Mouse (Mus musculus) WW6 (cell line): ENCODE measurements around the gene Sh3bp1.
A peak's percentile ranks its signal among the peaks of the same experiment; 100 is the strongest.
"Not testable (repeated sequence)": the region's sequence is repeated elsewhere in the genome, so short reads cannot be mapped to it uniquely, and the experiment has no call there.

Experiments used
- DNase-seq: peaks from one replicate; pipeline ENCODE4 v3.0.0-alpha.2; 2013; ENCODE audit warnings: low read depth, low spot score

The Sh3bp1 gene

DNA sequence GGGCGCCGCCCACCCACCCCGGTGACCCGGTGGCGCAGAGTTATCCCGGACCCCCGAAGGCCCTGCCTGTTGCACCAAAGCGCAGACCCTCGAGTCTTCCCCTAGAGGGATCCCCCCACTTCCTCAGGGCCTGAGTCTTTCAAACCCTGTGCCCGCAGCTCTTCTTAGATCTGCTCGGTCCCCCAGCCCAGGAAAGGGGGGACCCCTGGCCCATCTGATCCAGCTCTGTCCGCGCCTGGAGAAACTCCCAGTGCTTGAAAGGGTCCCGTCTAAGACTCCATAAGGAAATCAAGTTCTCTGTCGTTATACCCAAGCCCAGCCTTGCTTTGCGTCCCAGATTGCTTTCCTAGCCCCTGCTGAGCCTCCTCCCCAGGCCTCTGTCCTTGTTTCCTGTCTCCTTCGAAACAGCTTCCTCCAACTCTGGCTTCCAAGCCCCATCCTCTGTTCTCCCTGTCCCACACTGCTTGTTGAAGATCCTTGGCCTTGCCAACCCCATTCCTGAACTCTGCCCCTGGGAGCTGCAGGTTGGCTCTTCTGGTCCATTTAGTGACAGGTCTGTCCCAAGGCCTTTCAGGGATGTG, 21.7 kb upstream of the Sh3bp1 start:
- no peak for DNase-seq

- DNase-seq, result not testable (repeated sequence)
Observed at GRCm38 (mm10) chr15:78878792-78879516, 20.6 kb upstream of the Sh3bp1 start.

GRCm38 (mm10) chr15:78880432-78880831, 19.1 kb upstream of the Sh3bp1 start:
- DNase-seq, result no peak

DNA sequence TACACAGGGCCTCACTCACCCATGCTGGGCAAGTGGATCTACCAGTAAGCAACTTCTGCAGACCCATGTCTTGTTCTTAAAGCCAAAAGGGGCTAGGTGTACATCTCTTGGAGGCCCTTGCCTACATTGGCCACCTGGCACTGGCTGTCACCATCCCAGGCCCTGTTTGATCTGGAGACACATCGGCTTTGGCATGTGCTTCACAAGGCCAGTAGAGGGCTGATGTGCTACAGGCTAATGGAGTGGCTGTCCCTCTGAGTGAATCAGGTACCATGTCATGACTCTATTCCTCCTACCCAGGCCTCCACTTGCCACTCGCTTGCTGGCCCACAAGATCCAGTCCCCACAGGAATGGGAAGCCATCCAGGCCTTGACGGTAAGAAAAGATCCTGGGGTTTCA, 17.7 kb upstream of the Sh3bp1 start:
- DNase-seq, result no peak

DNA sequence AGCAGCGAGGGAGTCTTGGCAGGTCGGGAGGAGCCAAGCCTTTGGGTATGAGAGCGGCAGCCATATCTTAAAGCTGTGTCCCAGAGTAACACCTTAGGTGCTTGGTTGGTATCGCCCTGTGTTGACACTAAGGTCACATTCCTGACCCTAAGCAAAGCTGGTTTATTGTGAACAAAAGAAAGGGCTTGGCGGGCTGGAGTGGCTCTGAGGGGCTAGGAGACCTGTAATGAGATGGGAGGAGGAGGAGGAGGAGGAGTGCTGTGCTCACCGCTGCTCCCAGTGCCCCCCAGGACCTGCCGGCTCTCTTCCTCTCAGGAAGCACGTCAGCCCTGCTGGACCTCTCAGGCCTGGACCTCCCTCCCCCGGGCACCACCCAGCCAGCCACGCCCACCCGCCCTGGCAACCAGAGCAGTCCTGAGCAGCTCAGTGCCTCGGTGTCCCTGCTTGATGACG, 10.1 kb upstream of the Sh3bp1 start:
- no peak for DNase-seq

DNA sequence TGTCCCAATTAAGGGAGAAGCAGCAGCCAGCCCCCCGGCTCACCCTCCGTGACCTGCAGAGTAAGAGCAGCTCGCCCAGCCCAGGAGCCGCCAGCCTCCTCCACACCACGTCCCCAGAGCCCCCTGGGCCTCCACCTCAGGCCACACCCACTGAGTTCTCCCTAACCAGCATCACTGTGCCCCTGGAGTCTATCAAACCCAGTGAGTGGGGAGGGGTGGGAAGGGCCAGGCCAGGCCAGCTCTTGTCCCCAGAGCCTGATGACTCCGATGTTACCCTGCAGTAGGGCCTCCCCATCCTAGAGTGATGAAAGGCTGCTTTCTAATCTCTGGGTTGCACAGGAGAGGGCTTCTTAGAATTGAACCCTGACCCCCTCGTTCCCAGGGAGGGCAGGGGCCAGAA, 7.1 kb upstream of the Sh3bp1 start:
- DNase-seq, result no peak

DNA sequence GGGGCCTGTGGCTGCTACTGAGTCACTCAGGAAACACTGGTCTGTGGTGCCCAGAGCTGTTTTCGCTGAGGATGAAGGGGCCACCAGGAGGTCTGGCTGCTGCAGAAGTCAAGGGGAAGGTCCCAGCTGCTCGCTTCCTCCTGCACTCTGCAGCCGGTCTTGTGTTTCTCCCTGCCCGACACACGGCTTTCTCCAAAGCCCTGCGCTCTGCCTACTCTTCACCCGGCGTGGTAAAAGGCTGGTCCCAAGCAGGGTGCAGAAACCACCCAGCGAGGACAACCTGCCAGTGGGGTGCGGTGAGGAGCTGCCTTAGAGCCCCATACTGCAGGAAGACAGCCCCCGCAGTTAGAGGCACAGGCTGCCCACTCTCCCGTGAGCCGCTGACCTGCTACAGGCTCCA, 4.8 kb upstream of the Sh3bp1 start:
- DNase-seq, result no peak

DNA sequence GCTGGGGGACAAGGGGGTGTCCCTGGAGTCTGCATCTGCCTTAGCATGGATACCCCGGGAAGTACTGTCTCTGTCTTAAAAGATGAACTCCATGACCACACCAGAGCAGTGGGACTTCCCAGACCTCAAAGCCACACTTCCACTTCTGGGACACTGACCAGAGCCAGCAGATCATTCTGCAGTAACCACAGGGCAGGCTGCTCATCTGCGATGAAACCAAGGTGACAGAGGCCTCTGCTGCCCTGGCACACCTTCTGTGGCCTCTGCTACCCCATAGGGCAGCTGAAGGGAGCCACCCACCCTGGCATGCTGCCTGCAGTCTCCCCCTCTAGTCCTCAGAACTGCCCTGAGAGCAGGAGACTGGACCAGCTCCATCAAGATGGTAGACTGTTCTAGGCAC, 3.8 kb upstream of the Sh3bp1 start:
- DNase-seq, result no peak

DNA sequence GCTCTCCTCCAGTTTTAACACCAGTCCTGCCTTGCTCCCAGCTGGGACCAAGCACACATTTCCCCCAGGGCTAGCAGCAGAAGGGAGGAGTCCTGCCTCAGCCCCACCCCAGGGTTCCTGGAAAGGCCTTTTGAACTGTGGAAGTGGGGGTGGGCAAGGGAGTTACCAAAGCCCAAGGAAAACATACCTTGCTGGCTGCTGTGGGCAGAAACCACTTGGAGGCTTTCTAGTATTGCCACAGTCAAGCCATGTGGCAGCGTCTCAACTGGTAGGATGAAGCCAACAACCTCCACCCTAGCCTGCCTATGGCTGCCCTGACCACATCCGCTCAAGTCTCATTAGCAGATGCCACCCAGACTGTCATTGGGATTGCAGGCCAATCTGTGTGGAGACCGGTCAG, 3.4 kb upstream of the Sh3bp1 start:
- no peak for DNase-seq

GRCm38 (mm10) chr15:78897488-78897887, 2.1 kb upstream of the Sh3bp1 start:
- DNase-seq, result no peak

GRCm38 (mm10) chr15:78898507-78899001, 1.0 kb upstream of the Sh3bp1 start:
- DNase-seq, result no peak

- DNase-seq, result no peak
Observed at GRCm38 (mm10) chr15:78899409-78899739, 194 bp upstream of the Sh3bp1 start, which contains the start of gene Gm49510. TSS of gene Gm49510 (plus strand) at chr15:78899667.

GRCm38 (mm10) chr15:78900585-78901421, 1.2 kb downstream of the Sh3bp1 start:
- DNase-seq, result no peak

GRCm38 (mm10) chr15:78901422-78901789, 1.8 kb downstream of the Sh3bp1 start:
- DNase-seq, result no peak

DNA sequence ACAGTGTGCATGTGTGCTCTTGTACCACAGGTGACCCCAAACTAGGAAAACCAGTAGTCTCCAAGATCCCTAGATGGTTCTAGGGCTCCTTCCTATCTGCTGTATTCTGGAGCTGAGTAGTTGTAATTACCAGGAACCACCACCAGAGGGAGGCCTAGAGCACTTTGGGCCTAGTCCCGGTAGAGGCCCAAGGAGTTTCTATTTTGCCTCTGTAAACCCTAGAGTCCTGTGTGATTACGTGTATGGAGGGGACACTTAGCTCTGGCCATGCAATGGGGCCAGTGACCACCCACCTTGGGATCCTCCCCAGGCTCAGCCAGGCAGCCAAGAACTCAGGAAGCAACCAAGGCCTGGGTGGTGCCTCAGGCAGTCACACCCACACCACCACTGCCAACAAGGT, 3.7 kb downstream of the Sh3bp1 start:
- DNase-seq, result no peak

DNA sequence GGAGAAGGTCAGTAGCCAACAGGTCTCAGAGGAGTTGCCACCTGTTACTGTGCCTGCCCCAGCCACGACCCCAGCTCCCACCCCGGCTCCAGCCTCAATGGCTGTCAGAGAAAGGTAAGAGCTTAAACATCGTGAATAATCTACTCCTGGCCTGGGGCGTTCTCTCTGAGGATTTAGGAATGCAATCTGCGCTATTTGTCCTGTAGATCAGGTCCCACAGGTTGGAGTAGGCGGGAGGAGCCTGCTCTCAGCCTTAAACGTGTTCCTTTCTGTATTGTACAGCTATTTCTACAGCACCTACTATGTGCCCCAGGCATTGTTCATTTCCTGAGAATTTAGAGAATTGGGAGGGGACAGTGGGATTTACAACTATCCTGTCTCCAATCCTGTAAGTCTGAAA, 8.8 kb downstream of the Sh3bp1 start:
- no peak for DNase-seq

GRCm38 (mm10) chr15:78908982-78909381, 9.4 kb downstream of the Sh3bp1 start:
- no peak for DNase-seq

DNA sequence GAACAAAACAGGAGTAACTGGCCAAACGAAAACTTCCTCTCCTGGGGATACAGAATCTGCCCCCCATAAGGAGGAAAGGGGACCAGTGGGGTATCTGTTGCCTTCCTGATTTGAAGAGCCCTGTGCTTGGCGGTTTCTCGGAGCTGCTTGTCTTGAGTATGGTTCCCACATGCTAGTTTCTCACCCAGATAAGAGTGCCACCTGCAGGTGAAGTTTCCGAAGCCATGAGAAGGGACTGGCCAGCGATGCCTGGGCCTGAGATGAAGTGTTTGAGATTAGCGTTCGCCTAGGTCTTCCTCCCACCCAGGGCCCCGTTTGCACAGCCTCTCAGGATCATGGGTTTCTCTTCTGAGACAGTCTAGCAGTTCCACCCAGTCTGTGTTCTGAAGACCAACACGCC, 12.5 kb downstream of the Sh3bp1 start:
- no peak for DNase-seq

GRCm38 (mm10) chr15:78913632-78914090, 14.1 kb downstream of the Sh3bp1 start, which contains the start of gene Pdxp:
TSS of gene Pdxp (plus strand) at chr15:78913919.
- DNase-seq, result peak; percentile 95

GRCm38 (mm10) chr15:78914091-78914822, 14.7 kb downstream of the Sh3bp1 start:
- DNase-seq, result no peak

DNA sequence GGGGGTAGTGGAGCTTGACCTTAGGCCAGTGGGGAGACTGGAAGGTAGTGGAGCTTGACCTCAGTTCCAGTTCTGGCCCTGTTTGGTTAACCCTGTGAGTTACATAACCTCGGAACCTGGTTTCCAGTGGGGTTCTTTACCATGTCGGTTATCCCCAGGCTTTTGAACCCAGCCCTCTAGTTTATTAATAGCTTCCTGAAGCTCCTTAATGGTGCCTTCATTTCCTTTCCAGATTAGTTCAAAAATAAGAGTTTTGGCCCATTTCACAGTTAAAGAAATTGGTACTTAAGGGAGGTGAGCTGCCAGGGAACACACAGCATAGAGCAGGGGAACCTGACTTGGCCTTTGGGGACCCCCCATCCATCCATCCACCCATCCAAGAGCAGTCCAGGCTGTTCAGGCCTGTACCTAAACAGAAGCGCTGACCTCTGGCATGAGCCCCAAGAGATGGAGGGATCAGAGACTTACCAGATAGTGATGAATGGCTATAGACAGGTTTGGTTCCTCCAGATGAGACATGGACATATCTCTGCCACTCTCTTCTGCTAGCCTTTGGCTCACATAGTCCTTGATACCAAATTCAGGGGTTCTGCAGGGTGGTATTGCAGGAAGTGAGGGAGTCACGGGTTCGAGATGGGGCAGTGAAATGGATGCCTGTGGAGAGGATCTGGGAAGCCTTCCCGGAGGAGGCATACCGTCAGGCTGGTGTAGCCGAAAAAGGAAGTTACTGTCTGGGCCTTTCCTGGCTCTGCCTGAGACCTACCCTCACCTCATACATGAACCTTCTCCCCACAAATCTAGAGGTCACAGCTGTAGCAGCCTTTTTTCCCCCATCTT, 15.5 kb downstream of the Sh3bp1 start:
- no peak for DNase-seq
